Mouse (Mus musculus): ENCODE results near the gene Atrnl1.

- TF ChIP-seq EP300 (optimal IDR thresholded peaks at IDR 0.05) (no peak), CTCF (IDR thresholded peaks at IDR 0.05; ENCODE audit: low read depth) (no peak)
Measured at GRCm38 (mm10) chr19:58043120-58043519, 432.3 kb downstream of the Atrnl1 start.

All from stomach, postnatal 0 days (tissue).